Mouse (Mus musculus): ENCODE data around the gene Asb8. TPM values are rescaled to one million over a fixed set of nuclear protein-coding genes. Genes with fewer than 3 reads are reported as not detected.

Asb8 gene
- total RNA-seq, 2 experiments from 2014 or later, result 7.7 to 11.7 TPM

DNA sequence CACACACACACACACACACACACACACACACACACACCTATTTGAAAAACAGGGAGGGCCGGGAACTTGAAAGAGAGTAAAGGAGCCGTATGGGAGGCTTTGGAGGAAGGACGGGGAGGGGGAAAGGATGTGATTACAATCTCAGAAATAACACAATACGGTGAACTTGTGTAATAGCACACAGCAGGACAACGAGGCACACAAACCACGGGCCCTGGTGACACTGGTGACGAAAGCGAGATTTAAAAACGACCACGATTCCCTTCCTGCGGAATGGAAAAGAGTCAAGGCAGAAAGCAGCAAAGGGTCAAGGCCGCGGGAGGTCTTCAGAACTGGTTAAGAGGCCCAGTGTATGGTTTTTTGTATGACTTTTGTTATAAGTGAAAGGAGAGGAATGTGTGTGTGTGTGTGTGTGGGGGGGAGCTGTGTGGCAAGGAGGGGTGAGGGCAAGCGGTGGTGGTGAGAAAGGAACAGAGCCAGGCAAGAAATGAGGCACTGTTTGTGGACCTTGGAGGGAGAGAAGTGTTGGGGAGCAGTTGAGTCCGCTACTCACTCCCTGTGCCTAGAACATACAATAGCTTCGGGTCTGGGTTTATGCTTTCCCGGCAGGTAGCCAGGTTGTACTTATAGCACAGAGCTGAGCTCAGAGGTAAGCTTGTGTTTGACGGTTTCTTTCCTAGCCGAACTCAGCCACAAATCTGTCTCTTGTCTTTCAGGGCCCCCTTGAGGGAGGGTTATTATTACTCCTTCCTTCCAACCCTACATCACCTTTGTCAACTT lies 4.2 kb downstream of the Asb8 start:
- ATAC-seq (replicated peaks; ENCODE audit: low FRiP score, poor library complexity, severe bottlenecking), result no peak

GRCm38 (mm10) chr15:98157253-98157652 lies 8.2 kb downstream of the Asb8 start:
- no peak for ATAC-seq (replicated peaks; ENCODE audit: low FRiP score, poor library complexity, severe bottlenecking)

DNA sequence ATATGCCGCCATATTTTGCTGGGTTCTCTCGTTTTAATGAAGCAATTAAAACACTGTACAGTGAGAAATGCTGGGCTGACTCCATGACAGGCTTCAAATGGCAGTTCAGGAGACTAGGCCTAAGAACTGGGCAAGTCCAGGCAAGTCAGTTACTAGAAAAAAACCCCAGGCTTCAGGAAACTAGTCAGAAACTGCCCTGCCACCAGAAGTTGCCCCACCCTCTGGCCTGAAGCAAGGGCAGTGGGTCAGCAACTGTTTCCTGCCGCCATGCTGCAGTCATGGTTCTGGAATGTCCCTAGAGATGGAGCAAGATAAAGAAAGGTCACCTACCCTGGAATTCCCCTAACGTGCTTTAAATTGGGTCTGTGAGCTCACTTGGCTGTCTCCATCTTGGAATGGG lies 9.5 kb downstream of the Asb8 start:
- ATAC-seq (replicated peaks; ENCODE audit: low FRiP score, poor library complexity, severe bottlenecking), result no peak

DNA sequence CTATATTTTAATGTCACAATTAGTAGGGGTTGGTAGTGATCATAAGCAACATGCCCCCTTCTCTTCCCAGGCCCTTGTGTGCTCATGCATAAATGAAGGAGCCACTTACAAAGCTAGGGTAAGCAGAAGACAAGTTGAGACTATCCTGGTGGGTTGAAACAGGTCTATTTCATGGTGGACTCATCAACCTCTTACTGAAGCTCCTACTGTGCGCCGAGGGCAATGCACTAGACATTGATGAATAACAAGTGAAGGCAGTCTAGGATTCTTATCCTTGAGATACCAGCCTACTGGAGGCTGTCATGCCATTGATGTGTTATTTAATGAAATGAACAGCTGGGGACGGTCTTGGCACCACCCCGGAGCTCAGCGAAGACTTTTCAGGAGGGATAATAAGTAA lies 10.2 kb downstream of the Asb8 start:
- no peak for ATAC-seq (replicated peaks; ENCODE audit: low FRiP score, poor library complexity, severe bottlenecking)

DNA sequence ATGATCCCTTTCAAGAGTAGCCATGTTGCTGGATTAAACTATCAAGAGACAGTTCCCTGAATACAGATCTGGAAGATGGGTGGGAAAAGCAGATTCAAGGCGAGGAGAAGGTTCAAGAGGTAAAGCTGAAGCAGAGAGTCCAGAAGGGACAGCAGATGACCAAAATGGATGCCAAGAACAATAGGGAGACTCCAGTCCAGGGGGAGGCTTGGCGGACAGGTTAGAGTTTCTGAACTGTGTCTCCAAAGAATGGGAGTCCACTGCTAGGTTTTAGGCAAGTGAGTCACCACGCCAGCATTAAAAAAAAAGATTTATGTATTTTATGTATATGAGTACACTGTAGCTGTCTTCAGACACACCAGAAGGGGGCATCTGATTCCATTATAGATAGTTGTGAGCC lies 10.8 kb downstream of the Asb8 start:
- ATAC-seq (replicated peaks; ENCODE audit: low FRiP score, poor library complexity, severe bottlenecking), result no peak

DNA sequence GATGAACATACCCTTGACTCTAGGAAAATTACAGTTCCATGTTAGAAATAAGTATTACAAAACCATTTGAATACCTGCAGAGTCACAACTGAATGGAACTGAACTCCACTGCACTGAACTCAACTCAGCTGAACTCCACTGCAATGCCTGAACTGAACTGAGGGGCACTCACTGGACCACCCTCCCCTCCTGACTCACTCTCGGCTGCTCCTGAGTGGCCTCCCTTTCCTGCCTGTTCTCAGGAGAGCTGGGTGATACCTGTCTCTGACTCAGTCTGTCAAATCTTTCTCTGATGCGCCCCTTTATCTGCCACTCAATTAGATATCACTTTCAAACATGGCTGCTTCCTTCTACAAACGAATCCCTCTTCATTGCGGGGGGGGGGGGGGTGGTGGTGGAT lies 11.3 kb downstream of the Asb8 start:
- ATAC-seq (replicated peaks; ENCODE audit: low FRiP score, poor library complexity, severe bottlenecking), result no peak

DNA sequence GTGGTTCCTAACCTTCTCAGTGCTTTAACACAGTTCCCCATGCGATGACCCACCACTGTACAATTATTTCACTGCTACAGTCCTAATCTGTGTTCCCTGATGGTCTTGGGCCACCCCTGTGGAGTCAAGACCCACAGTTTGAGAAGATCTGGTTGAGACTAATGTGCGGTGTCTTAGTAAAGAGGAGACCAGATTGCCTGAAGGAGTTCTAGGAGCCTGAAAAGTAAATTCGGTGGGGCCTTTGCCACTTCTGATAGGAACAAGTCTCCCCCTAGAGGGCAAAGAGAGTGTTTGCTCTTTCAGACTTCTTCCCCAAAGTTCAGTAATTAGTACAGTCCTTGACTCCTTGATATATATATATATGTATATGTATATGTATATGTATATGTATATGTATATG lies 11.8 kb downstream of the Asb8 start:
- ATAC-seq (replicated peaks; ENCODE audit: low FRiP score, poor library complexity, severe bottlenecking), result peak; percentile 71; the same call in 1 of the 2 replicates

DNA sequence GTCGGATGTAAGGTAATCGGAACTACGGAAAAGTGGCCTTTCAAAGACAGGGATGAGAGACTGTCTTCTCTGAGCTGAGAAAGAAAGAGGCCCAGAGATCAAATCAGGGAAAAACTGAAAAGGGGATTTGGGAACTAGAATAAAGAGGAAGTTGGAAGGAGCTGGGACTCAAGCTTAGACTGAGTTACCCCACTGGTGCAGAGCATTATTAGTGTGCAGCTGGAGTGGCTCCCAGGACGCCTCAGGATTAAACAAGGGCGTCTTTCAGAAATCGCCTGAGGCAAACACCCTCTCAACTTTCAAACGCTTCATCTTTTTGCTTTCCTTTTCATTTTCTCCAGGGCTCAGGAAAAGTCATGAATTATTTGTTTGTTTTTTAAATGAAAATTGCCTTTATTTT lies 12.5 kb downstream of the Asb8 start:
- no peak for ATAC-seq (replicated peaks; ENCODE audit: low FRiP score, poor library complexity, severe bottlenecking)

DNA sequence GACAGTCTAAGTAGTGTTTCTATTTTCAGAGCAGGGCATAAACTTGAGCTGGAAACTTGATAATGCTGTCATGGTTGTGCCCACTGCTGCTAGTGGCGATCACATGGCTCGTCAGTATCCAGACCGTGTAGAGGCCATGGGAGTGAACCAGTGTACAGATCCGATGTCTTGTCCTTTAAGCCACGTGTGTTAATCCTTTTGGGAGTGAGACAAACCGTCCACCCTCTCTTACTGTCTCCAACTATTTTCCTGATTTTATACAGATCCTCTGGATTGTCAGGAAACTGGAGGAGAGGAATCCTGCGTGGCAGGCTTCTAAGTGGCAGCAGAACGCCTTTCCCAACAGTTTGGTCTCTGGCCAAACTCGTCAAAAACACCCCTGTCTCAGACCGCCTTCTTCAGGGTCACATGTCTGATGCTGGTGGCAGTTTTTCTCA lies 16.2 kb downstream of the Asb8 start:
- no peak for ATAC-seq (replicated peaks; ENCODE audit: low FRiP score, poor library complexity, severe bottlenecking)

- ATAC-seq (replicated peaks; ENCODE audit: low FRiP score, poor library complexity, severe bottlenecking), result no peak
These were observed 17.1 kb downstream of the Asb8 start for GRCm38 (mm10) chr15:98148356-98148755.

DNA sequence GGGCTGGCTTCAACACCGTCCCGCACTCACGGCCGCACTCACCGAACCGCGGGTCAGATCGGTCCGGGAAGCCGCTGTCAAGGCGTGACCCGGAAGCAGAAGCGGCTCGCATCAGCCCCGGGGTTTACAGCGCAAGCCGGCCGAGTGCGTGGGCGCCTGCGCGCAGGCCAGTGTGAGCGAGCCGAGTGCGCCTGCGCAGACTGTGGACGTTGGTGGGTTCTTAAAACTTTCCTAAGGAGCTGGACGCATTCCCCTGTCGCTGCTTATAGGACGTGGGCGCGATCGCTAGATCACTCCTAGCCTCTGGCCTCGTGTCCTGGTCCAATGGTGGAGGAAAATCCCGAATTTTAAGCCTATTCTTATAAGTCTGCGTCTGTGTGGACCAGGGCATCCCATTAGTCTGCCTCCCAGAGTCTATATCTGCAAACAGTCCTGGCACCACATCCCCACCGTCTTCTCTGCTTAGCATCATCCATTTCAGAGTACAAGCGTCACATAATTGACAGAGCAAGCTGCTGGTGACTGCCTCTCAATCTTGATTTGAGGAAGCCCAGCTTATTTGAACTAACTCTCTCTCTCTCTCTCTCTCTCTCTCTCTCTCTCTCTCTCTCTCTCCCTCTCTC lies 19.8 kb downstream of the Asb8 start:
- peak; percentile 99 for ATAC-seq (replicated peaks; ENCODE audit: low FRiP score, poor library complexity, severe bottlenecking)

DNA sequence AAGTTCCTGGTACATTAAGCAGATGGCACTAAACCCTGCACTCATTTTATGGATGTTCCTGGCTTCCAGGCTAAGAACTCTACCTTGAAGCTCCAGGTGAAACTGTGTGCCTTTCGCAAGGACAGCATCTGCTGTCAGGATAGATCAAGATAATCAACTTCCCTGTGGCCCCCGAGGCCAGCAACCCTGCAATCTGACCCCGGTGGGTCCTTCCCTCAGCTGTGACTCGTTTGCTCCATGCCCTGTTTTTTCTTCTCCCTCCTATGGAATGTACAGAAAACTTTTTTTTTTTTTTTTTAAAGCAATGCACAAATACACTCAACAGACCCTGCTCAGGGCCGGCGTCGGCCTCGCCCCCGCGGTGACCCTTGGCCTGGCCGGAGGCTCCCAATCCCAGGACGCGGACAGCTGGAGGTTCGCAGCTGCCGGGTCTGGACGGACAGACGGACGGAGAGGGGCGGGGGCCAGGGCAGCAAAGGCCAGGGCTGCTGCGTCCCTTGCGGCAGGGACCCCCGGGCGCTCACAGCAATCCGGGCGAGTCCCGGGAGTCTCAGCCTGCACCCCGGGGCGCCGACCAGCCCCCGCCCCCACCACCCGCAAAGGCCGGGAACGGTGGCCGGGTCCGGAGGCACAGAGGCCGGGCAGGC lies 20.4 kb downstream of the Asb8 start:
- no peak; the same call in 1 of the 2 replicates for ATAC-seq (replicated peaks; ENCODE audit: low FRiP score, poor library complexity, severe bottlenecking)

DNA sequence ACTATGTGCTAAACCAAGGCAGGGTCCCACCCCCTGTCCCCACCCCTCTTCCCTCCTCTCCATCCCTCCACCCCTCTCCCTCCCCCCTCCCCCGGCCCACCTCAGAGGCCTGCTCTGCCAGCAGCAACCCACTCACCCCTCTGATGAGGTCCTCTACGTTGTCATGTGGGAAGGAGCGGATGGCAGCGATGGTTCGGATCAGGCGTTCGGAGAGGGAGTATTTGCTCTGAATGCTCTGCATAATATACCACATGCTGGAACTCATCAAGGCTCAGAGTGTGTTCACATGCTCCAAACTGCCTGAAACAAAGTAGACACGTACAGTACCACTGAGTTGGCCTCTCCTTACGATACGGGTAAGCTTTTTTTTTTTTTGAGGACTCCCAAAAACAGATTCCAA lies 22.9 kb downstream of the Asb8 start:
- ATAC-seq (replicated peaks; ENCODE audit: low FRiP score, poor library complexity, severe bottlenecking), result no peak

DNA sequence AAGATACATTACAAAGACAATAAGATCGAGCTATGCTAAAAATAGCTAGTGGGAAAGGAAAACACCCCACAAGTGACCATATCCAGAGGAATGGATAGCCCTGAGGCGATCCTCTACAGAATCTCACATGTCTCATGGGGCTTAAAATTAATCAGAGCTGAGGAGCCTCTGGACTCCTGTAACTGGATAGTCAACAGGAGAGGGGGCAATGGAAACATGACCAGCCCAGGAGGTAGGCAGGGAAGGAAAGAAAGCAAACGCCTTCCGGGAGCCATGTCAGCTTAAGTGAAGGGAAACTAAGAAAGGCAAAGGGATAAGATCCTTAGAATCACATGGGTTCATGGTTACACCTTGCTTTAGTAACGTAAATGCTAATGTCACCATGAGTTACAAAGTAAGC lies 24.6 kb downstream of the Asb8 start:
- ATAC-seq (replicated peaks; ENCODE audit: low FRiP score, poor library complexity, severe bottlenecking), result no peak

DNA sequence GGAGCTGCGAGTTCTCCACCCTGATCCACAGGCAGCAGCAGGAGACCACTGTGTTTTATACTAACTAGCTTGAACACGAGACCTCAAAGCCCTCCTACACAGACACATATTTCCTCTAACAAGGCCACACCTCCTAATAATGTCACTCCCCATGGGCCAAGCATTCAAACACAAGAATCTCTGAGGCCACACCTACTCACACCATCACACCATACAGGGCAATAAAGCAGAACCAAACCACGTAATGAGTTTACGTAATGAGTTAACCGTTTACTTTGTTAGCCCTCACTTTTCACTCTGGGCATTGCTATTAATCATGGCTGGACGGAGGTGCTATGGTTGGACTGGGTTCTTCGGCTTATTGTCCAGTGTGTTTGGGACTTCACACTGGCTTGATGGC lies 25.7 kb downstream of the Asb8 start:
- no peak for ATAC-seq (replicated peaks; ENCODE audit: low FRiP score, poor library complexity, severe bottlenecking)

- ATAC-seq (replicated peaks; ENCODE audit: low FRiP score, poor library complexity, severe bottlenecking), result no peak
These were observed 28.6 kb downstream of the Asb8 start for GRCm38 (mm10) chr15:98136871-98137270.

- ATAC-seq (replicated peaks; ENCODE audit: low FRiP score, poor library complexity, severe bottlenecking), result no peak
These were observed 29.8 kb downstream of the Asb8 start for GRCm38 (mm10) chr15:98135671-98136070.

DNA sequence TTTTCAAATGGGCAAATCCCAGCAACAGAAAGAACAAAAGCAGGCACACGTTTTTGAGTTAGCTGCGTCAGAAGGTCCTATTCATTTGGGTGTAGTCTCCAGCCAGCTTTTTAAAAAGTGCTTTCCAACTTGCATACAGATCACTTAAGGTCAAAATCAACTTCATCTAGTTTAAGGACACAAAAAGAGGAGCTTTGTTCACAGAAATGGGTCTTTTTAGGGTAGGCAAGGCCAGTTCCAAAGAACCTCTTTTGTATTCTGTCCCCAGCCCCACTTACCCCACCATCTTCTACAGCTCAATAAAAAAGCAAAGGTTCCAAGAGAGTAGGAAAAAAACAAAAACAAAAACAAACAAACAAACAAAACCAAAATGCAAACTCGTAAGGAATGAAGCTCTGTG lies 30.8 kb downstream of the Asb8 start:
- ATAC-seq (replicated peaks; ENCODE audit: low FRiP score, poor library complexity, severe bottlenecking), result no peak

- ATAC-seq (replicated peaks; ENCODE audit: low FRiP score, poor library complexity, severe bottlenecking), result no peak
These were observed 31.4 kb downstream of the Asb8 start for GRCm38 (mm10) chr15:98134034-98134433.

- no peak for ATAC-seq (replicated peaks; ENCODE audit: low FRiP score, poor library complexity, severe bottlenecking)
These were observed 32.0 kb downstream of the Asb8 start for GRCm38 (mm10) chr15:98133471-98133870.
